Mouse (Mus musculus) brain, adult 2 months (tissue): Measurements from ENCODE around the gene Ubn1.
A peak's percentile ranks its signal among the peaks of the same experiment; 100 is the strongest.

ENCODE experiments used
- DNase-seq: peaks from one replicate; pipeline ENCODE4 v3.0.0; 2011; ENCODE audit warnings: low read depth, low spot score

Gene Ubn1

DNA sequence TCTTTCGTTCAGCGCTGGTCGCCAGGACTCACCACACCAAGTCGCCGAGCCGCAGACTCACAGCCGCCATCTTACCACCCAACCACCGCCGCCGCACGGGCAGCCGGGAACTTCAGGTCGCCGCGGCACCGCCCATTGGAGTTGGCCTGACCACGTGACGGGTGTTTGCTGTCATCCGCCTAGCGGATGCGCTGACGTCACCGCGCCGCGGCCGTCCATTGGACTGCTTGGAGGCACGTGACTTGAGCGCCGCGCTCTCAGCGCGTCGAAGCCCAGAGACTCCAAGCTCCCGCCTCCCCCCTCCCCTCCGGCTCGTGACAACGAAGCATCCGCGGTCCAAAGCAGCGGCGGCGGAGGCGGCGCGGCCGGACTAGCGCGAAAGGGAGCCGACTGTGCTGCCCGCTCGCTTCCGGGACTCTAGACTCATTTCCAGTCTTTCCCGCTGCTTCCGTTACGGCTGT is at the start of gene Ubn1, which contains the start of gene Glyr1:
Gene Ubn1, plus strand, starts transcription at position 284 of the 461 bp plus-strand sequence.
Gene Glyr1, minus strand, starts transcription at position 90 of the 461 bp plus-strand sequence.
- peak; percentile 100 for DNase-seq

GRCm38 (mm10) chr16:5000611-5001010 is 49.2 kb upstream of the Ubn1 start:
- no peak for DNase-seq

- DNase-seq = no peak
Observed at GRCm38 (mm10) chr16:5007067-5007466, 42.8 kb upstream of the Ubn1 start, which contains the start of gene Smim22. Gene Smim22 (plus strand): TSS chr16:5007288.

DNA sequence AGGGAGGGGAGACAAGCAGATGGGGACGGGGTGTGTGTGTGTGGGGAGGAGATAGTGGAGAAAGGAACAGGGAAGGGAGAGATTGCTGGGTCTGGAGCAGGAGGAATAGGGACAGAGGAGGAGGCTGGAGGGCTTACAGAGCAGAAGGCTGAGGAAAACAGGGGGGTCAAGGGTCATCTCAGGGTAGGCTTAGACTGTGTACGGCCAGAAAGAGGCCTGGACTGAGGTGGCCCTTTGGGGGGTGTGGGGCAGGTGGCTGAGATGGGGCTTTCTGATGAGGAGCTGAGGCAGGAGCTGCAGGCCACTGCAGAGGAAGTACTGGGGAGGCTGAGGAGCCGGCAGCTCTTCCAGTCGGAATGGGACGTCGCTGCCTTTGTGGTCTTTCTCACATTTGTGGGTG is 42.4 kb upstream of the Ubn1 start:
- DNase-seq = no peak

- DNase-seq = no peak
Observed at GRCm38 (mm10) chr16:5008076-5008475, 41.8 kb upstream of the Ubn1 start.

- peak; percentile 22 for DNase-seq
Observed at GRCm38 (mm10) chr16:5010371-5010935, 39.4 kb upstream of the Ubn1 start.

- DNase-seq = no peak
Observed at GRCm38 (mm10) chr16:5011285-5011684, 38.6 kb upstream of the Ubn1 start.

GRCm38 (mm10) chr16:5012036-5013005 is 37.5 kb upstream of the Ubn1 start:
- DNase-seq = peak; percentile 40

- DNase-seq = peak; percentile 100
Observed at GRCm38 (mm10) chr16:5013054-5013838, 36.6 kb upstream of the Ubn1 start, which contains the start of gene Rogdi. Gene Rogdi (minus strand): TSS chr16:5013553.

- no peak for DNase-seq
Observed at GRCm38 (mm10) chr16:5014578-5014977, 35.3 kb upstream of the Ubn1 start.

GRCm38 (mm10) chr16:5024021-5024420 is 25.8 kb upstream of the Ubn1 start:
- DNase-seq = no peak

DNA sequence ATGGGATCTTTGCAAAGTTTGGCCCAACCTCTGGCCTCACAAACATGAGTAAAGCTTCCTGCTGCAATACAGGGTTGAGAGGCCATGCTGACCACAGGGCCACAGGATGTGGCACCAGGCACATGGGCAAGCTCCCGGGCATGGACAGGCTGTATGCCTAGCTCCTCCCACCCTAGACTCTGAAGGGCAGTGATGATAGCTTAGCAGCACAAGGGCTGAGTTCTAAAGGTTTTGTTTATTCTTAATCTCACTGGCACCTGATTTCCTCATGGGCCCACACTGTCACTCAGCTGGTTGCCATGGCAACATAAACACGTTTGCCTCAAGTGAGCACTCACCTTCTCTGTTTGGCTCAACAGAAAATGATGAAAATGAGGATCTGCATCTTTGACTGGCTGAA is 20.0 kb upstream of the Ubn1 start:
- DNase-seq = no peak

- no peak for DNase-seq
Observed at GRCm38 (mm10) chr16:5035591-5035990, 14.3 kb upstream of the Ubn1 start.

DNA sequence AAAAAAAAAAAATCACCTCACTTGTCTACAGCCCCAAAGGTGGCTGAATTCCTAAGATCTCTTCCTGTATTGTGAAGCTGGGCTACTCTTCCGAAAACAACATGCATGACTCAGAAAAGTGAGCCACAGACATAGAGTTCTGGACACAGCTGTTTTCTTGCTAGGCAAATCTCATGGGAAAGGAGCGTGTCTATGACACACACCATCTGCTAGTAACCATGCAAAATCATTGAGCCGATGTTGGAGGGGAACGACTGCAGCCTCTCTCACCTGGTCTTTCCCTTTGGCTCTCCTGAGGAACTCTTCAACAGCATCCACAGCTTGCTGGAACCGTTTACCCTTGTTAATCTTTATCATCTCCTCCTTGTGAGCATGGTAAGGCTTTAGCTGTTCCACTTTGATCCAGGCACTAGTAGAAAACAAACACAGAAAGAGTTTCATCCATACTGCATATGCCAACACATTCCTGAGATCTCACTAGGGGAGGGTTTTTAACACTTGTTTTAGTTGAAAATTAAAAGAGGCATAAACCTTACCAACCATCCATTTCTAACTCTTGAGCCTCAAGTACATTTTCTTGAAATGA is 13.1 kb upstream of the Ubn1 start:
- DNase-seq = peak; percentile 31

DNA sequence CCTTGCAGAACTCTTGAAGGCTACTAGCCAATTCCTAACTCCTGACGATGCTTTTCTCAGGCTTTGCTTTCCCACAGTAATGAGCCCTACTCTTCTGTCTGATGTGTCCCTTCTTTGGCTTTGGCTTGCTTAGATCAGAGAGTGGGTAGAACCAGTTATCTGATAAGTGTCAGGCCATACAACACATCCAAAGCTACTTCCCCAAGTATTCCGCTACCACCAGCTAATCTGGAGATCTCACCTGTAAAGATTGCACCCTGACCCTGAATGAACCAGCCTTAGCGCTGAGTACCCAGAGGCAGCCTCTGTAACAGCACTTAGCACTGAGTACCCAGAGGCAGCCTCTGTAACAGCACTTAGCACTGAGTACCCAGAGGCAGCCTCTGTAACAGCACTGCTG is 4.5 kb upstream of the Ubn1 start:
- no peak for DNase-seq

- DNase-seq = no peak
Observed at GRCm38 (mm10) chr16:5049182-5049773, 579 bp upstream of the Ubn1 start.

DNA sequence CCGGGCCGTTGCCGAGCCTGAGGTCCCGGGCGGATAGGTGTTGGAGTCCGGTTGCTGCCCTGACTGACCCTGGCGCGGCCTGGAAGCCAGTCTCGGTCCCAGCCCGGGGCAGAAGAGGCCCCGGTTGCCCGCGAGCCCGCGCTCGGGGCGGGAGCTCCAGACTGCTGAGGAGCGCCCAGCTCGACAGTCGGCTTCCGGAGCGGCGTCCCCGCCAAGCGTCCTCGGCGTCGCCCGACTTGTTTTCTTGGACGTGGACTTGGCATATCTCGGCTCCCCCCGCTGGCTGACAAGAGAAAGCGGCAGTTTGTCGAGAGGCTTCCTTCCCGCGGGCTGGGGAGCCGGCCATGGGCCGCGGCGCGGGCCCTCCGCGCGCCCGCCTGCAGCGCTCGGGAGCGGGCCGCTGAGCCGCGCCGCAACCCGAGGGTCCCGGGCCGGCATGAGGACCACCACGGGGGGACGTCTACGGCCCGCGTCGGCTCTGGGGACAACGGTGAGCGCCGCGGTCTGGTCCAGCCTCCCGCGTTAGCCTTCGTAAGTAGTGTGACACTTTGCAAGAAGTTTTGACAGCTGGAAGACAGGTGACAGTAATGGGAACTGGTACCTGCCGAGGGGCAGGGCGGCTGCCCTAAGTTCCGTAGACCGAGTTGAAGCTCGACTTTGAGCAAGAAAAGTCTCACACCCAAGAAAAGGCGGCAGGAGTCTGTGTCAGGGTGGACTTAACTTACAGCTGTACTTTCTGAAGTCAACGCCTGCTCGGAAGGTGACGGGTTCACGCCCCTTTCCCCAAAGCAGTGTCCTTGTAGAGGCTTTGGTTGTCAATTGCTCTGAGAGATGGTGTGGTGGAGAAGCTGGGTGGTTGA is 624 bp downstream of the Ubn1 start:
- peak; percentile 88 for DNase-seq

GRCm38 (mm10) chr16:5058114-5058513 is 8.3 kb downstream of the Ubn1 start:
- peak; percentile 45 for DNase-seq

DNA sequence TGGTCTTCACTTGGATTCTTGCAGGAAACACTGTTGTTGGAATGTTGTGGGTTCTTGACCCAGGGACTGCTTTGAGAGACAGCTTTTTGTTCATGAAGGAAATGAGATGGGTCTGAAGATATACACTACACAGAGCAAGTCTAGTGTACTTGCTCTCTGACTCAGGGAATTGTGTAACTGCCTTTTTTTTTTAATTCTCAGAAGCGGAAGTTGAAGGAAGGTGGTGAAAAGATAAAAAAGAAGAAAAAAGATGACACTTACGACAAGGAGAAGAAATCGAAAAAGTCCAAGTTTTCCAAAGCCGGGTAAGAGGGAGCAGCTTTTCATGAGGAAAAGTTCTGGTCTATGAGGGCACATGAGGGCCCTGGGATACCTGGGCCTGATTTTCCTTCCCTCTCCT is 13.6 kb downstream of the Ubn1 start:
- DNase-seq = no peak

DNA sequence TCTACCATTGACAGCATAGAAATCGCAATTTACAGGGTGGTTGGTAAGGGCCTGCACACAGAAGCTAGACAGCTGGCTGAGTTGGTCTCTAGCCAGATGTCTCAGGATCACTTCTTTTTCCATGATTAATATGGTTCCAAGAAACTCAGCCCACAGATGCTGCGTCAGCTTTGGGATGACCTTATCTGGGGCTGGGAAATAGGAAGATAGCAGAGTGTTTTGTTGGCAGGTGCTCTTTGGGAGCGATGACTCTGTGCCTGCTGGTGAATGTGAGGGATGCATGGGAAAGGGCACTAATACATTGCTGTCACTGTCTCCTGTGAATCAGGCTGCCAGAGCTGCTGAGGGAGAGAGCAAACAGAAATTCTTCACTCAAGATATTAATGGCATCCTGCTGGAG is 20.5 kb downstream of the Ubn1 start:
- peak; percentile 86 for DNase-seq
